Mouse (Mus musculus): ENCODE results near the gene Ccr8. TPM values are rescaled to one million over a fixed set of nuclear protein-coding genes. Genes with fewer than 3 reads are reported as not detected.

Gene Ccr8
- polyA plus RNA-seq, 1 experiment from 2014 or later = not detected

DNA sequence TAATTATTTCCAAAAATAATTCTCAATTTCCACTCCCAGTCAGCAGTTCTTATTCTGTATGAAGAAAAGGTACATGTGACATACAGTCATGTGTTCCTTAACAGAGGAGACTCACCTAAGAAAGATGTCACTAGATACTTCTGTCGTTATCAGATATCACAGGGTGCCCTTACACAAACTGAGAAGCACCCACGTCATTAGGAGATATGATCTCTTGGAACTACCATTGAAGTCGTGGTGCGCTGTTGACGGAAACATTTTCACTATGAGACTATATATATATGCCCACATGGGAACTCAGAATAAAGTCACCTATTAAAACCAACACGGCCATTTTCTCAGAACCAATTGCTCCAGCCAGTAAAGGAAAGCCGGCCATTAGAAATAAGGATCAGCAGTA, 17.4 kb upstream of the Ccr8 start:
- 85% methylated on average over 7 of the region's 7 CpGs for WGBS
- Histone ChIP-seq H3K4me2 (no peak overlapping the region), H3K27me3 (no peaks in the 10 kb centered on the region), H3K9ac (no peak overlapping the region), H3K4me1 (no peaks in the 10 kb centered on the region), H3K27ac (no peak overlapping the region), H3K36me3 (replicated peaks) (no peaks in the 10 kb centered on the region), H3K4me3 (replicated peaks) (no peak overlapping the region), H3K9me3 (no peaks in the 10 kb centered on the region)
- ATAC-seq (ENCODE audit: low FRiP score) = no peak

DNA sequence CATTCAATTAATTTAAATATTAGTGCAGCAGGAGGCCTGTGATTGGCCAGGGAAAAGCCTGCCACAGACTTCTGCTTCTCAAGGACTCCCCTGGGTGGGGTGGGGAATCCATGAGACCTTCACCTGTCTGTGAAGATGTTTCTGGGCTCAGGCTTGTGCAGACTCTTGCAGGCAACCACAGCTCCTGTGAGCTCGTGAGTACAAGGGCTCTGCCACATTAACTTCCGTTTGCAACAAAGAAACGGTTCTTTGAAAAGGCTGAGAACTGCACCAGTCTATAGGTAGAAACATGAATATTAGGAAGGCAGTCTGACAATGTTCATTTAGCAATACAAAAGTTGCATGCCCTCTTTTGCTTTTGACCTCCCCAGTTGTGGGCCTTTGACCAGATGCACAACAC, 13.7 kb upstream of the Ccr8 start:
- no peaks in the 10 kb centered on the region for H3K27me3 ChIP-seq
- H3K27ac ChIP-seq = no peak overlapping the region
- H3K9ac ChIP-seq = no peak overlapping the region
- no peak for ATAC-seq (ENCODE audit: low FRiP score)
- H3K9me3 ChIP-seq = no peaks in the 10 kb centered on the region
- WGBS = 85% methylated on average over 3 of the region's 3 CpGs
- H3K4me3 ChIP-seq (replicated peaks) = no peak overlapping the region
- H3K36me3 ChIP-seq (replicated peaks) = no peaks in the 10 kb centered on the region
- H3K4me2 ChIP-seq = no peak overlapping the region
- no peaks in the 10 kb centered on the region for H3K4me1 ChIP-seq

DNA sequence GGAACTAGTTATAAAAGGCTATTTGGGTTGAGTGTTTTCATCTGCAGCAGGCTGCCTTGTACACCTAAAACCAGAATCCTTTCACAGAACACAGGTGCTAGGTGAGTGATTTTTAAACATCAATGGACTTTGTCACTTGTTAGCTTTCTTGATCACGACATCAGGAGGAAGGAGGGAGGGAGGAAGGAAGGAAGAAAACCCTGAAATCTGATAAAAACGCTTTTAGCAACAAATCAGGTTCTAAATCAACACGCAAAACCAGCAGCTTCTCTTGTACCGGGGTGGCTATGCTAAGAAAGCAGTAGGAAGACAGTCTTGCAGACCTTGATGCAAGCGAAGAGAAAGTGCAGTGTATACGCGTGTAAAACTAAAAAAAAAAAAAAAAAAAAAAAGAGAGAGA, 12.0 kb upstream of the Ccr8 start:
- H3K4me1 ChIP-seq = no peaks in the 10 kb centered on the region
- ATAC-seq (ENCODE audit: low FRiP score) = no peak
- H3K4me3 ChIP-seq (replicated peaks) = no peak overlapping the region
- H3K27ac ChIP-seq = no peak overlapping the region
- H3K36me3 ChIP-seq (replicated peaks) = no peaks in the 10 kb centered on the region
- H3K9me3 ChIP-seq = no peaks in the 10 kb centered on the region
- no peaks in the 10 kb centered on the region for H3K27me3 ChIP-seq
- H3K9ac ChIP-seq = no peak overlapping the region
- no peak overlapping the region for H3K4me2 ChIP-seq
- WGBS = 79% methylated on average over 7 of the region's 7 CpGs

DNA sequence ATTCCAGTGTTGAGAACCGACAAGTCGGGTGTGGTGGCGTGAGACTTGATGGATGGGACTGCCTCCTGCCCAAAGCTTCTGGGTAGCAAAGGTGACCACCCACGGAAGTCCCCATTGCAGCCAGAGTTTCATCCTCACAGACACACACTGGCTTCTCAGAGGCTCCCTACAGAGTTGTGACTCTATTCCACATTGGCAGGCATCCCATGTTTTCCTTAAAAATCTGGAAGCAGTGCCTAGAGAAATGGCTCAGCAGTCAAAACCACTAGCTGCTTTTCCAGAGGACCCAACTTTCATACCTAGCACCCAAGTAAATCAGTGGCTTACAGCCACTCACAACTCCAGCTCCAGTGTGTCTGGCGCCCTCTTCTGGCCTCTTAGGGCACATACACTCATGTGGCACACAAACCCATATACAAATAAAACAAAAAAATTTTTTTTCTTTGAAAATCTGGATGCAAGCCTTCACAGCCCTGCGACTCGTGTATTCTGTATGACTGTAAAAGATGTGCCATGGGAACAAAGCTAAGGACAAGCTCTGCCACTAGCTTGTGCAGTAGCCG, 11.3 kb upstream of the Ccr8 start:
- Histone ChIP-seq H3K4me3 (replicated peaks) (no peak overlapping the region), H3K27me3 (no peaks in the 10 kb centered on the region), H3K27ac (no peak overlapping the region), H3K4me1 (no peaks in the 10 kb centered on the region), H3K4me2 (no peak overlapping the region), H3K9me3 (no peaks in the 10 kb centered on the region), H3K9ac (no peak overlapping the region), H3K36me3 (replicated peaks) (no peaks in the 10 kb centered on the region)
- no peak for ATAC-seq (ENCODE audit: low FRiP score)
- WGBS = 86% methylated on average over 8 of the region's 8 CpGs

DNA sequence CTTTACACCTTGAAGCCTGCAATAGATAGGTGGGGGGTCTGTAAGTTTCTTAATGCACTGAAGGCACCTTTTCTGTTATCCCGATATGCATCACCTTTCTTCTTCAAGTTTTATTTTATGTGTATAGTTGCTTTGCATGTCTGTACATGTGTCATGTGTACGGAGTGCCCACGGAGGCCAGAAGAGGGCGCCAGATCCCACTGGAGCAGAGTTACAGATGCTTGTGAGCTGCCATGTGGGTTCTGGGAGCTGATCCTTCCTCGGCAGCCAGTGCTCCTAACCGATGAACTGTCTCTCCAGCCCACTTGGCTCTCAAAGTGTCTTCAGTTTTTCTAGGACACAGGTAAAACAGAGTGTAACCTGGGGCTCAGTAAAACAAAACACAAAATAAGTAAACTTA, 10.7 kb upstream of the Ccr8 start:
- Histone ChIP-seq H3K9ac (no peak overlapping the region), H3K36me3 (replicated peaks) (no peaks in the 10 kb centered on the region), H3K4me3 (replicated peaks) (no peak overlapping the region), H3K9me3 (no peaks in the 10 kb centered on the region), H3K27ac (no peak overlapping the region), H3K4me1 (no peaks in the 10 kb centered on the region), H3K27me3 (no peaks in the 10 kb centered on the region), H3K4me2 (no peak overlapping the region)
- WGBS = 73% methylated on average over 6 of the region's 6 CpGs
- ATAC-seq (ENCODE audit: low FRiP score) = no peak

DNA sequence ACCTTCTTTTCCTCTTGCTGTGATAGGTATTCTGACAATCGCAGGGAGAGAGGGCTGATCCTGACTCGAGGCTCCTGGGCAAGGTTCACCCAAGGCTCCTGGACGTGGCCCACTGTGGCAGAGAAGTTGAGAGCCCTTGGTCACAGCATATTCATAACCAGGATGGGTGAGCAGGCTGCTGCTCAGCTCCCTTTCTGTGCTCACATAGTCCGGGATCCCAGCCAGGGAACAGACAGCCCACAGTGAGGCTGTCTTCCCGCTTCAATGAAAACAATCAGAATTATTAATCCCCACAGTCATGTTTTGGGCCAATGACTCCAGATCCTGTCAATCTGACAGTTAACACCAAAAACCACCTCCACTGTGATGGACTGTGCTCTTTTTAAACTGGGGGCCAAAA, 9.9 kb upstream of the Ccr8 start:
- ATAC-seq (ENCODE audit: low FRiP score) = no peak
- Histone ChIP-seq H3K4me1 (no peaks in the 10 kb centered on the region), H3K4me3 (replicated peaks) (no peak overlapping the region), H3K27me3 (no peaks in the 10 kb centered on the region), H3K36me3 (replicated peaks) (no peaks in the 10 kb centered on the region), H3K9me3 (no peaks in the 10 kb centered on the region), H3K27ac (no peak overlapping the region), H3K4me2 (no peak overlapping the region), H3K9ac (no peak overlapping the region)
- WGBS = 89% methylated on average over 5 of the region's 5 CpGs

DNA sequence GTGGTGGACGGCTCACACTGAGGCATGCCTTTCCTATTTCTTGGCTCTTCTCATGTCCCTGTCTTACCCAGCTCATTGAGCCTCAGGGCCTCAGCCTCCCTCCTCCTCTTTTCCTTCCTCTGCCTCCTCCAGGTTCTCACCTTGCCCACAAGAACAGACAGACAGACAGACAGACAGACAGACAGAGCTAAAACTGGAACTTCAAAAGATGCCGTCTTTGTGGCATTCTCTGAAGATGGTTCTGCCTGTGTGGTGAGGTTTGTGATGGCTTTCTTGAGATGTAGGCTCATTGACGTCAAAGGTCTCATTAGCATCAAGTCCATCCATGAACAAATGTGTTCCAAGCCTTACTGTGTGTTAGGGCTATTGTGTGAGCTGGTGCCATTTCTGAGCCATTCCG, 9.2 kb upstream of the Ccr8 start:
- no peak for ATAC-seq (ENCODE audit: low FRiP score)

DNA sequence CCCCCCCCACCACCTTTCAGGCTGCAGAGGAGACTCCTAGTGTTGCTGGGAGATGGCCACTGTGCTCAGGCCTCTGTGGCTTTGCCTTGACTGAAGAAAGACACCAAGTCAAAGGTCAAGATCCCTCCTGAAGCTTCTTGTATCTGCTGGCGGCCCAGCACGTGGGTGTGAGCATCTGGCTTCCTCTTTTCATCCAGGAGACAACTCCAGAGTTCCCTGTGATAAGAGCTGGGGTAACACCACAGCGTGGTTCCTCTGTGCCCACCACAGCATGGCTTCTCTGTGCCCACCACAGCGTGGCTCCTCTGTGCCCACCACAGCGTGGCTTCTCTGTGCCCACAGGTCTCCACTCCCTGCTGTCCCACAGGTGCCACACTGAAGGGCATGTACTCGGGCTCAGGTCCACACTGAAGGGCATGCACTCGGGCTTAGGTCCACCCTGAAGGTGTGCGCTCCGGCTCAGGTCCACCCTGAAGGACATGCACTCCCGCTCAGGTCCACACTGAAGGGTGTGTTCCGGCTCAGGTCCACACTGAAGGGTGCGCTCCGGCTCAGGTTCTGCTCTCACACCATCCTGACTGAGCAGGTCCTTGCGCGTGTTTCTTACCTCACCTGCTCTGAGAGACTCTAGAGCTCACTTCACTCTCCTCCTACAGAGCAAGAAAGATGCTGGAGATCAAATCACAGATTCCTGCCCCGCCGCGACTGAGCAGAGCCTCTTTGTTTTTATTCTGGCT, 8.6 kb upstream of the Ccr8 start:
- 85% methylated on average over 18 of the region's 18 CpGs for WGBS
- no peaks in the 10 kb centered on the region for H3K4me1 ChIP-seq
- no peak for ATAC-seq (ENCODE audit: low FRiP score)
- H3K4me3 ChIP-seq (replicated peaks) = no peak overlapping the region
- H3K36me3 ChIP-seq (replicated peaks) = no peaks in the 10 kb centered on the region
- H3K9me3 ChIP-seq = no peaks in the 10 kb centered on the region
- no peak overlapping the region for H3K4me2 ChIP-seq
- no peaks in the 10 kb centered on the region for H3K27me3 ChIP-seq
- H3K9ac ChIP-seq = no peak overlapping the region
- no peak overlapping the region for H3K27ac ChIP-seq

More for the DNA sequence above, 9.2 kb upstream of the Ccr8 start:
- Histone ChIP-seq H3K36me3 (replicated peaks) (no peaks in the 10 kb centered on the region), H3K27me3 (no peaks in the 10 kb centered on the region), H3K4me3 (replicated peaks) (no peak overlapping the region), H3K9me3 (no peaks in the 10 kb centered on the region), H3K4me2 (no peak overlapping the region), H3K27ac (no peak overlapping the region), H3K9ac (no peak overlapping the region), H3K4me1 (no peaks in the 10 kb centered on the region)
- WGBS = 74% methylated on average over 4 of the region's 4 CpGs

DNA sequence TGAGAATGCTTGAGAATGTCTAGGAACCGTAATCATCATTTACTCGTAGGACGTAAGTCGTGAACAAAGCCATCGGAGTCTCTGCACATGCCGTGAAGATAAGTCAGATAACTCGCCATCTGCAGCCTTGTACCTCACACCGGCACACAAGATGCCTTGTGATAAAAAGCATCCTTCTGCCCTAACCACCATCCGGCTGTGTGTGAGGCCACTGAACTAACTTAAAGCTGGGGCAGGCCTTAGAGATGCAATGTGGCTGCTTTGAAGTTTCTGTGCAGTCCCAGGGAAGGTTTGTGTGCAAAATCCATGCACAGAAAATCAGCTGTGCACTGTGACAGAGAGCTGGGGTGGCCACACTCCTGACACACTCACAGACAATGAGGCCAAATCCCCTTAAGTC, 7.5 kb upstream of the Ccr8 start:
- no peak overlapping the region for H3K4me3 ChIP-seq (replicated peaks)
- no peaks in the 10 kb centered on the region for H3K36me3 ChIP-seq (replicated peaks)
- H3K9ac ChIP-seq = no peak overlapping the region
- H3K4me2 ChIP-seq = no peak overlapping the region
- no peaks in the 10 kb centered on the region for H3K27me3 ChIP-seq
- H3K9me3 ChIP-seq = no peaks in the 10 kb centered on the region
- H3K4me1 ChIP-seq = no peaks in the 10 kb centered on the region
- 88% methylated on average over 9 of the region's 9 CpGs for WGBS
- no peak for ATAC-seq (ENCODE audit: low FRiP score)
- H3K27ac ChIP-seq = no peak overlapping the region

DNA sequence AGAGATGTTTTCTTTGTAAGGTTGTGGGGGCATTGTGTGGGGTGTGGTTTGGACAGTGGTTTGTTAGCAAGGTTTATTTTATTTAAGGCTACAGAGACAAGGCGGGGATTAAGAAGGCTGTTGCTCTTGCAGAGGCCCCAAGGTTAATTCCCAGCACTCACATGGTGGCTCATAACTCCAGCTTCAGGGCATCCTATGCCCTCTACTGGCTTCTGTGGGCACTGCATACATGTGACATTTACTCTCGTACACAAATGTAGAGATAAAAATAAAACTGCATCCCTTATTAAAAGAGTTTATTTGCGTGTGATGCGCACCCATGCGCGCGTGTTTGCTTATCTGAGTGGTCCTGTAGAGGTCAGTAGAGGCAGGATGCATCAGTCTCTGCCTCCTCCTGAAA, 2.8 kb upstream of the Ccr8 start:
- WGBS = 87% methylated on average over 7 of the region's 7 CpGs
- no peak overlapping the region for H3K9ac ChIP-seq
- no peak for ATAC-seq (ENCODE audit: low FRiP score)
- no peaks in the 10 kb centered on the region for H3K9me3 ChIP-seq
- no peak overlapping the region for H3K4me3 ChIP-seq (replicated peaks)
- no peak overlapping the region for H3K4me2 ChIP-seq
- no peaks in the 10 kb centered on the region for H3K36me3 ChIP-seq (replicated peaks)
- no peak overlapping the region for H3K27ac ChIP-seq
- H3K4me1 ChIP-seq = no peaks in the 10 kb centered on the region
- H3K27me3 ChIP-seq = no peaks in the 10 kb centered on the region

DNA sequence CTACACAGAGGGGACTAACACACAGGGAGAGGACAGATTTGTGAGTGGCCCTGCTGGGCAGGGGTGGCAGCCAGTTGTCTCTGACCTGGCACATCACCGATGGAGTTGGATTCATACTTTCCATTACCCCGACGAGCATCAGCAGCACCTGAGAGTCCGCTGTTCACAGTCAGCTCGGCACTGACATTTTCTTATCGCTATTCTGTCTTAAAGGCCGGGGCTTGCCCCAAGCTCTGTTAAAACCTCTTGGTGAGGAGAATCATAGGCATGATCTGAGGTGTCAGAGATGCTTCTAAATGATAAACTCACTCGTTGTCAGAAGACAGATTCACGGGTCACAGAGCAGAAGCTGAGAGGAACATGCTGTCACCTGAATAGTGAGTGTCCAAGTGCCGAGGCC, 828 bp upstream of the Ccr8 start:
- Histone ChIP-seq H3K4me2 (no peak overlapping the region), H3K27me3 (no peaks in the 10 kb centered on the region), H3K27ac (no peak overlapping the region), H3K9me3 (no peaks in the 10 kb centered on the region), H3K4me3 (replicated peaks) (no peak overlapping the region), H3K36me3 (replicated peaks) (no peaks in the 10 kb centered on the region), H3K9ac (no peak overlapping the region; the same call in 1 of the 2 replicates), H3K4me1 (no peaks in the 10 kb centered on the region)
- 87% methylated on average over 10 of the region's 10 CpGs for WGBS
- no peak for ATAC-seq (ENCODE audit: low FRiP score)

DNA sequence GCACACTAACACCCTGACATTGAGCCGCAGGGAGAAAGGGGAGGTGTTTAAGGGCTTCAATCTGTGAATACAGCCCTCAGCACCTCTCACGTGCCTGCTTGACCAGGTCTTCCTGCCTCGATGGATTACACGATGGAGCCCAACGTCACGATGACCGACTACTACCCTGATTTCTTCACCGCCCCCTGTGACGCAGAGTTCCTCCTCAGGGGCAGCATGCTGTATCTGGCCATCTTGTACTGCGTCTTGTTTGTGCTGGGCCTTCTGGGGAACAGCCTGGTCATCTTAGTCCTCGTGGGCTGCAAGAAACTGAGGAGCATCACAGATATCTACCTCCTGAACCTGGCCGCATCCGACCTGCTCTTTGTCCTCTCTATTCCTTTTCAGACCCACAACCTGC, 1.8 kb downstream of the Ccr8 start:
- no peak overlapping the region for H3K4me3 ChIP-seq (replicated peaks)
- H3K9me3 ChIP-seq = no peaks in the 10 kb centered on the region
- no peak overlapping the region for H3K9ac ChIP-seq
- no peaks in the 10 kb centered on the region for H3K36me3 ChIP-seq (replicated peaks)
- no peaks in the 10 kb centered on the region for H3K4me1 ChIP-seq
- H3K27ac ChIP-seq = no peak overlapping the region
- no peak overlapping the region for H3K4me2 ChIP-seq
- ATAC-seq (ENCODE audit: low FRiP score) = no peak
- 90% methylated on average over 13 of the region's 13 CpGs for WGBS
- no peaks in the 10 kb centered on the region for H3K27me3 ChIP-seq

DNA sequence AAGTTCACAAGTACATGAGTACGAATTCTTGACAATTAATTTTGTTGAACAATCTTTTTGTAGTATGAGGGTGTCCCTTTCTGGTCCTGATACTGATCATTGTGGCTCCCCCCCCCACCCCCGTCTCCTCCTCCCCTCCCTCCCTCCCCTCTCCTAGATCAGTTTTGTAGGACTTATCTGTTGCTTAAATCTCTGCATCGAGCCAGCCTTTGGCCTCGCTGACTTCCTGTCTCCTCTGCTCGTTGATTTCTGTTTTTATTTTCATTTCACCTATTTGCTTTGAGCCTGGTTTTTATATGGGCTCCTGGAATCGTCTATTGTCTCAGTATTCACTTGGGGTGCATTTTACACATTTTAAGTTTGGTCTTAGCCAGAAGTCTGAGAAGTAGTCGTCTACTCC, 4.0 kb downstream of the Ccr8 start:
- Histone ChIP-seq H3K9me3 (no peaks in the 10 kb centered on the region), H3K36me3 (replicated peaks) (no peaks in the 10 kb centered on the region), H3K9ac (no peak overlapping the region), H3K4me2 (no peak overlapping the region), H3K27ac (no peak overlapping the region), H3K4me1 (no peaks in the 10 kb centered on the region), H3K27me3 (no peaks in the 10 kb centered on the region), H3K4me3 (replicated peaks) (no peak overlapping the region)
- WGBS = 79% methylated on average over 7 of the region's 7 CpGs
- no peak for ATAC-seq (ENCODE audit: low FRiP score)

All from forebrain, embryonic 12.5 days (tissue).